Mouse (Mus musculus): Measurements from ENCODE around the gene Spem2.

- TF ChIP-seq CTCF (IDR thresholded peaks at IDR 0.05; ENCODE audit: control insufficient read depth, insufficient read depth, insufficient replicate concordance, low read depth, low read length) = no peak
- no peak for TF ChIP-seq POLR2A (IDR thresholded peaks at IDR 0.05; ENCODE audit: control insufficient read depth, low read depth, low read length)
Measured at GRCm38 (mm10) chr11:69807641-69808040, 10.6 kb downstream of the Spem2 start.

Measured in testis, adult 2 months (tissue).